Mouse (Mus musculus) T-cell, adult 2 months (primary cell): Measurements from ENCODE around the gene Pid1.
"Not testable (repeated sequence)": the region's sequence is repeated elsewhere in the genome, so short reads cannot be mapped to it uniquely, and the experiment has no call there.

ENCODE experiments used
- DNase-seq: peaks from one replicate; pipeline ENCODE4 v3.0.0; 2022; ENCODE audit warnings: low spot score

Pid1 gene

DNA sequence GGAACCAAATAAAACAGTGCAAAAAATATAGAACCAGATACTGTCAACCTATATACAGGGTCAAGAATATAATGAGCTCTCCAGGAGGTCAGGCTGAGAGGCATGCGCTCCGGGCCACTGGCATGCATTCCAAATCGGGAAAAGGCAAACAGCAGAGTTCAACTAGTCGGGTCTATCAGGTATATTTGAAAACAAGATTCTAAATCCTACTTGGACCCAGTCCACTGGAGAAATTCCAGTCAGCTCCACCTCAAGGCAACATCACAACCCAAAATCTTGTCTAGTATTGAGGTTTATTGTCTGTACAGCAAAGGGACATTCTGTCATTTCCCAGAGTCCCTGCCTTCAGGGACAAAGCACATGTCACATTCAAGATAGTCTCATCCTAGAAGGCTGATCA lies 91.0 kb downstream of the Pid1 start:
- DNase-seq: no peak

GRCm38 (mm10) chr1:84271712-84272200 lies 92.2 kb downstream of the Pid1 start:
- DNase-seq: no peak

- DNase-seq: no peak
These were observed 106.3 kb downstream of the Pid1 start for GRCm38 (mm10) chr1:84257656-84258055.

DNA sequence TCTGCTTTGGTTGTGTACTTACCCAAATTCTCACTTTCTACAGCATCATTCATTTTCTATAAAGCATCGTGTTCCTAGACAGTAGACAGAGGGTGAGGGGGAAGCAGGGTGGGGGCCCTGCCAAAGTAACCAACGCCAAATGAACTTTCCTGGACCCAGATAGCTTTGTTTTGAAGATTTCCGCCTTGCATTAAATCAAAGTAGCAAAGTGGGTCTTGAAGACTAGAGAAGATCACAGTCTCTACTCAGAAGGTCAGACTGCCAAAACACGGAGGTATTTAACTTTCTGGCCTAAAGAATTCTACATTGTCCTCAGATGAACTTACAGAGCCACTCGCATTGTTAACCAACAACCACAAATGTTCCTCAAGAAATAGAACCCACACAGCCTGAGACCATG lies 109.6 kb downstream of the Pid1 start:
- no peak for DNase-seq

DNA sequence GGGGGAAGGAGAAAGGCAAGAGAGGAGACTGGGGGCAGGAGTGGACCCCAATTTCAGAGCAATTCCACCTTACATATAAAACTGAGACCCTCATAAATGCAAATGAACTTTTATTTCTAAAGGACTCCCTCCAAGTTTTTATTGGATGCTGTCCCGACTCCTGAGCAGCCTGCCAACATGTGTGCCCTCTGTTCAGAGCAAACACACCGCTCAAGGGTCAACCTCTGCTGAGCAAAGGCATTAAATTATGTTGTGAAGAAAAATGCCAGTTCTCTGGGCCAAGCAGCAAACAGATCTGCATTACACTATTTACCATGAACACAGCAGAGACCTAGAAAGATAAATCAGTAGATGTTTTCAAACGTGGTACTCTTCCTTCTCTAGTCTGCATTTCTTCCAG lies 110.1 kb downstream of the Pid1 start:
- DNase-seq: no peak

- DNase-seq: no peak
These were observed 112.8 kb downstream of the Pid1 start for GRCm38 (mm10) chr1:84251205-84251604.

DNA sequence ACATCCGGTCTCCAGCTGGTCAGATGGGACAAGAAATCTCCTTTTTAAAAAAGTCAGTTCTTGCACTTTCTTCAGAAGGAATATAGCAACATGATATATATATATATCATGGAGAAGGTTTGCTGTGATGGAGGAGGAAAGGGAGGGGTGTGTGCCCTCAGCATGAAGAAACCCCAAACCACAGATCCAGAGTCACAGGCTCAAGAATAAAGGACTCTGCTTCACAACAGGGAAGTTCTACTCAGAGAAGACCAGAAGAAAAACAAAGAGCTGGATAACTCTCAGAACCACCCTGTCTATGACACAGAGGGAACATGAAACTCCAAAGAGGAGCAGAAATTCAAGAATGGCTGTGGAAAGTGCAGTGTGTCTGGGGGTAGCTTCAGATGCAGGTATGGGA lies 113.2 kb downstream of the Pid1 start:
- no peak for DNase-seq

DNA sequence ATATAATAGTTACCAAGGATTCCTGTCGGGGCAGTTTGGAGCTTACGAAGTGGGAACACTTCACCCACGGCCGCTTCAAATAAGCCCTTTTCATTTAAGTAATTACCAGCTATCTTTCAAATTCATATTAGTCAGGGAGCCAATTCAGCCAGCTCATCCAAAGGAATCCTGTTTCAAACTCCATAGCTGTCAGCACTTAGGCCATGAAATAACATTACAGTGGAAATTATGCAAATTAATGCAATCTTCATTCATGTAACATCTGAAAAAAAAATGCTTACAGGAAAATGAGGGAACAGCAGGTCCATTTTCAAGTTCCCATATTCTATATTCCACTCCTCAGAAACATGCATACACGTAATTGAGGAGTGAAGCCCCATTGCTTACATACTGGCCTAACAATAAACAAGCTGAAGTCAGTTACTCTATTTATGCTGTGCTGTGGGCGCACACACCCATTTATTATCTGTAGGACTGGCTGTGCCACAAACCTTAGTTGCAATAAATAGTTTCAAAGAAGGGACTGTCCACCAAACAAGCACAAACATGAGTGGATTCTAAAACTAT lies 114.1 kb downstream of the Pid1 start:
- no peak for DNase-seq

- no peak for DNase-seq
These were observed 116.9 kb downstream of the Pid1 start for GRCm38 (mm10) chr1:84247111-84247510.

- DNase-seq: no peak
These were observed 122.7 kb downstream of the Pid1 start for GRCm38 (mm10) chr1:84241192-84241828.

GRCm38 (mm10) chr1:84240203-84240602 lies 123.8 kb downstream of the Pid1 start:
- no peak for DNase-seq

DNA sequence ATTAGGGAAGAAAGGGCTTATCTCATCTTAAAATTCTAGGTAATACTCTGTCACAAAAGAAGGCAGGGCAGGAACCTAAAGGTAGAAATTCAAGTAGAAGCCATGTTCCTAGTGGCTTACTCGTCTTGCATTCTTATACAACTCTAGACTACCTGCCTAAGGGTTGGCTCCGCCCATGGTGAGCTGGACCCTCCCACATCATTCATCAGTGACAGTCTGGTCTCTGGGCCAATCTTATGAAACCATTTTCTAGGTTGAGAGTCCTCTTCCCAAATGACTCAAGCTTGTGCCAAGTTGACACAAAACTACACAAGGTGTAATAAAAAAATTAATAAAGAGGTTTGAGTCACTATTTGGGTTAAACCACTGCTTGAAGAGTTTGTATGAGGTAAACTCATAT lies 133.5 kb downstream of the Pid1 start:
- no peak for DNase-seq

DNA sequence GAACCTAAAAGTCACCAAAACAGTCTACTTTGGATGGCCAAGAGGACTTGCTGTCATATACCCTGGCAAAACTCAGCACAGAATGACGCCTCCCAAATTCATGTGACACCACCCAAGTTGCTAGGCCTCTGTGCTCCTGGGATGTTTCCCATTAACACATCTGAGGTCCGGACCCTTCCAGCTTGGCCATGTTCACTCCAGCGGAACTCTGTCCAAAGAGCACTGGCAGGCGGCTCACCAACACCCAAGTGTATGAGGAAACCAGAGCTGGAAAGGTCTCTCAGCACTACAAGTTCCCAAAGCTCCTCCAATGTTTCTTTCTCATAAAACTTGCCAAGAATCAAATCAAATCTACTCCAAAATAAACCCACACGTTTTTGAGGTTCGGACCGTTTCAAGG lies 138.4 kb downstream of the Pid1 start:
- DNase-seq: no peak

- no peak for DNase-seq
These were observed 141.9 kb downstream of the Pid1 start for GRCm38 (mm10) chr1:84222051-84222450.

GRCm38 (mm10) chr1:84218605-84219004 lies 145.4 kb downstream of the Pid1 start:
- no peak for DNase-seq

GRCm38 (mm10) chr1:84217777-84218176 lies 146.2 kb downstream of the Pid1 start:
- DNase-seq: no peak

DNA sequence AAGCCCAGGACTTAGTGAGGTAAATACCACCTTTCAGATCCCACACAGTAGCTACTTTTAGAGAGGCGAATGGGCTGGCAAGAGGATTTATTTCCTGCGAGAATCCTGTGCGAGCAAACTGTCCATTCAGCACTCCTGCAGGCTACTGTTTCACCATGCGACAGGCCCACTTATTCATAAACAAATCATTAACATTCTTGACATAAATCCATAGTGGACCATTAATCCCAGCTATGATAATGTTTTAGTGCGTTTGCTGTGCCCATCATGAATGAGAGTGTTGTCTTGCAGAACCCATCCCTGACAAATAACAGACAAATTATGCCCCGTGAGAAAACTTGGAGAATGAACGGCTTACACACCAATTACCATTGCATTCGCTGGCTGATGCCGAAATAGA lies 152.5 kb downstream of the Pid1 start:
- DNase-seq: no peak

- not testable (repeated sequence) for DNase-seq
These were observed 158.2 kb downstream of the Pid1 start for GRCm38 (mm10) chr1:84205746-84206145.

DNA sequence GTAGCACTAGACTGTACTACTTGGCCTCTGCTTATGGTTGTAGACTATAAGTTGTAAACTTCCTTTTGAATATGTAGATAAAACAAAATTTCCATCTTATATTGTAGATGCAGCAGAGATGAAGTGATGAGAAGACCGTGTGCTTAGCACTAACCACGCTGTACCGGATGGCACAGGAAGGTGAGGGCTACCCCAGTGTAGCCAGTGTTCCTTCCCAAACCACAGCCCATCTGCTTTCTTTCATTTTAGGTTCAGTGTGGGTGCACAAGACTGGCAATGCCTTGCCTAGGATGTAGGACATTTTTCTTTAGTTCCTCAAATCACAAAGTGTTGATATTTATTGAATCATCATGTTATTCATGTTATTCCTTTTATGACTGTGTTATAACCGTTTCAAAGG lies 160.5 kb downstream of the Pid1 start:
- DNase-seq: no peak

- no peak for DNase-seq
These were observed 164.1 kb downstream of the Pid1 start for GRCm38 (mm10) chr1:84199890-84200289.

GRCm38 (mm10) chr1:84198887-84199286 lies 165.1 kb downstream of the Pid1 start:
- DNase-seq: no peak

DNA sequence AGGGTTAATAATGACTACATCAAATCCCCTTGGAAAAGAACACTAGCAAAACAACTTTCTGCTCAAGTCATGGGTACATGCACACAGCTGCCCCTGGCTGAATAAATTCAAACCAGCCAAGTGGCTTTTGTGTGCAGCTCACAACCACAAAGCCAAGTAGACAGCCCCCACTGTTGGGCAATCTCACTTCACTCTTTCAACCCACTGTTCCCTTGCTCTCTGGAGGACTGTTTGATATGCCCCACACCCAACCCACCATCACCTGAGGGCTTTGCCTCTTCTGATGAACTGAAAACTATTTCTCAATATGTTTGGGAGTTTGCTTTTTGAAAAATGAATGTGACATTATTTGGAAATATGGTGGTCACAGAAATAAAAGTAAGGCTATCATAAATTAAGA lies 171.8 kb downstream of the Pid1 start:
- DNase-seq: no peak

GRCm38 (mm10) chr1:84189446-84189845 lies 174.5 kb downstream of the Pid1 start:
- DNase-seq: no peak

DNA sequence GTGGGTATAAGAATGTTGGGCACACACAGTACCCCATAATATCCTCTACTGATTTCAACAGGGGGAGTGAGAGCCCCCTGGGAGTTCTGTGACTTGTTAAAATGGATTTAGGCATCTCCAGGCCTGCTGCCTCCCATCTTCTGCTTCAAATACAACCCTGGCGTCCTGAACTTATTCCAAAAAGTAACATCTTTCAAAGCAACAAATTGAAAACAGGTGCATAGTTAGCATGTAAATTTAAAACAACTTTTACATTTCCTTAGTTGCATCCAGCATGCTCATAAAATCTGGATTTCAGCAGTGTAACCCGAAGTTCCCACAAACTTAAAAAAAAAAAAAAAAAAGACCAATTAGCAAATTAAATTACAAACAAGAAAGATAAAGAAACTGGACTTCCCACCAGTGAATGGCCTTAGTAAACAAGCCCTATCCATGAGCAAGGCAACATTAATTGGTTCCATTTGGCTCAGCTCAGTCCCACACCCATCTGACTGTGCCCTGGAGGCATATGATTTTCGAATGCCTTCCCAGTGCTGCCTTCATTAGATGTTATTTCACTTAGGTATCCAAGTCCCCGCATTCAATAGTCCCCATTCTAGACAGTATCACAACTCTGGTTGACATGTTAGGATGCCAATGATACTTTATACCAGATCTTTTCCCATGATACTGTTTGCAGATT lies 177.1 kb downstream of the Pid1 start:
- no peak for DNase-seq
